Mouse (Mus musculus): ENCODE measurements at regions not wholly inside any gene's neighbourhood (a gene's known extent, or its start where the extent isn't known, plus 50 kb on each side); places are given as distances from the start of the nearest gene placed in this dataset.

DNA sequence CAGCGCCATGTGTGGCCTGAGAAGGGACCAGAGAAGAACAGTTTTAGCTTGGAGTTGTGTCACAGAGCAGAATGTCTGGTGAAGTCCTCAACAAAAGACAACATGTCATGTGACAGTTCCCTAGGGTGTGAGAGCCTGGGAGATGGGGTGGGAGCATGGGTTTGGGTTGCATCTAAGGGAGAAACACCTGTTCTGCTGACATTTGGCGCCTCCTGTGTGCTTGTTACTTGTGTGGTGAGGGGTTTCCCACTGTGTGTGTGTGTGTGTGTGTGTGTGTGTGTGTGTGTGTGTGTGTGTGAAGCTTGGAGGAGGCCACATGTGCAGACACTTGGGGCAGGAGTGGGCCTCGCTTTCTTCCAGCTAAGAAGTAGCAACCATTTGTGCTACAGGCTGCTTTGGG, 228.5 kb downstream of the Mex3b start:
- TF ChIP-seq CTCF (IDR thresholded peaks at IDR 0.05; ENCODE audit: low read depth, low read length) (no peak), POLR2A (IDR thresholded peaks at IDR 0.05; ENCODE audit: borderline replicate concordance, low read depth, low read length) (no peak)

All from bone marrow macrophage, adult 2 months (primary cell).